Mouse (Mus musculus) ES-Bruce4 (cell line): ENCODE data around the gene Stox2. TPM values are rescaled to one million over a fixed set of nuclear protein-coding genes. Genes with fewer than 3 reads are reported as not detected.

Experiments
- H3K27ac ChIP-seq: 2 replicates; pipeline ENCODE4 v1.5.1; 2012; ENCODE audit warnings: low read length, inconsistent platforms; ENCODE audit not compliant: insufficient read depth
- H3K27me3 ChIP-seq: 2 replicates; pipeline ENCODE4 v1.6.1; 2012; ENCODE audit warnings: mild to moderate bottlenecking, low read length, inconsistent platforms; ENCODE audit not compliant: control insufficient read depth, poor library complexity, insufficient read depth, severe bottlenecking
- H3K36me3 ChIP-seq: 2 replicates; pipeline ENCODE4 v1.6.1; 2012; ENCODE audit warnings: inconsistent platforms, mild to moderate bottlenecking, low read length, moderate library complexity; ENCODE audit not compliant: control insufficient read depth, poor library complexity, insufficient read depth, severe bottlenecking
- H3K4me1 ChIP-seq: one replicate; pipeline ENCODE4 v1.8.1; 2011; ENCODE audit warnings: low read length; ENCODE audit not compliant: control insufficient read depth, insufficient read depth
- H3K4me3 ChIP-seq: 2 replicates; pipeline ENCODE4 v1.5.1; 2011; ENCODE audit warnings: low read depth, mild to moderate bottlenecking, low read length
- H3K9ac ChIP-seq: 2 replicates; pipeline ENCODE4 v1.6.1; 2012; ENCODE audit warnings: low read depth, mild to moderate bottlenecking, inconsistent platforms; ENCODE audit not compliant: poor library complexity, severe bottlenecking
- H3K9me3 ChIP-seq: replicated peaks from 2 replicates; pipeline ENCODE4 v1.6.1; 2012; ENCODE audit warnings: mild to moderate bottlenecking, low read length, inconsistent platforms; ENCODE audit not compliant: control insufficient read depth, poor library complexity, insufficient read depth, severe bottlenecking
- CTCF ChIP-seq: IDR thresholded peaks from one replicate; pipeline ENCODE4 v1.8.1; 2011; ENCODE audit warnings: low read depth, low read length
- EP300 ChIP-seq: IDR thresholded peaks from 2 replicates; pipeline ENCODE4 v1.6.1; 2011; ENCODE audit warnings: low read depth, low read length; ENCODE audit not compliant: insufficient read depth
- POLR2A ChIP-seq: IDR thresholded peaks from one replicate; pipeline ENCODE4 v1.8.1; 2011; ENCODE audit warnings: low read length; ENCODE audit not compliant: insufficient read depth
- polyA plus RNA-seq: library from polyadenylated mRNA; stranded (reverse); fragments of >200 nt; gene quantifications from 2 replicates; pipeline ENCODE4 v1.2.4, GENCODE M21; 2011; ENCODE audit warnings: low read depth; ENCODE audit not compliant: missing spikeins, insufficient read depth, insufficient read length

Stox2 gene
- polyA plus RNA-seq, 1 experiment: 5.1 TPM

- H3K27ac ChIP-seq: no peak overlapping the region
- H3K4me1 ChIP-seq: no peaks in the 10 kb centered on the region
Measured at GRCm38 (mm10) chr8:47260751-47261474, 185.2 kb downstream of the Stox2 start.

GRCm38 (mm10) chr8:47250832-47251231 is 195.3 kb downstream of the Stox2 start:
- Histone ChIP-seq H3K9me3 (no peaks in the 10 kb centered on the region), H3K9ac (no peak overlapping the region), H3K27me3 (no peaks in the 10 kb centered on the region), H3K4me3 (no peak overlapping the region), H3K27ac (no peak overlapping the region), H3K4me1 (no peaks in the 10 kb centered on the region), H3K36me3 (no peaks in the 10 kb centered on the region)
- no peak for TF ChIP-seq POLR2A
- no peak for TF ChIP-seq EP300

More at GRCm38 (mm10) chr8:47260751-47261474, 185.2 kb downstream of the Stox2 start:
- TF ChIP-seq POLR2A: no peak
- TF ChIP-seq CTCF: no peak
- TF ChIP-seq EP300: no peak
- Histone ChIP-seq H3K9ac (no peak overlapping the region), H3K36me3 (no peaks in the 10 kb centered on the region), H3K27me3 (no peaks in the 10 kb centered on the region), H3K4me3 (no peak overlapping the region), H3K9me3 (no peaks in the 10 kb centered on the region)

DNA sequence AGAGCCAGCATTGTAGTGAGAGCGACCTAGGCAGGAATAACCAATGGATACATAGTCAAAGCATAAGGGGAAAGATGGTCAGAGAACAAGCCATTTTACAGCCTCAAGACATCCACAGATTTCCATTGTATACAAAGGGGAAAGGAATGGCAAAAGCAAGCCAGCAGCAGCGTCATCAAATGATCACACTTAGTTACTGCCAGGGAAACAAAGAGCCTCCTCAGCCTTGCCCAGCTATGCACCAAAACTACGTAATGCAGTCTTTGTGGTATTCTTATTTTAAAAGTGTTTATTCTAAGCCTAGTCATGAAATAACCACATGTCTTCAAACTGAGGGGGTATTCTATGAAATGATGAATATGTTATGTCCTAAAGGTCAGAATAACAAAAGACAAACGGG is 201.0 kb downstream of the Stox2 start:
- TF ChIP-seq POLR2A (no peak), CTCF (no peak), EP300 (no peak)

DNA sequence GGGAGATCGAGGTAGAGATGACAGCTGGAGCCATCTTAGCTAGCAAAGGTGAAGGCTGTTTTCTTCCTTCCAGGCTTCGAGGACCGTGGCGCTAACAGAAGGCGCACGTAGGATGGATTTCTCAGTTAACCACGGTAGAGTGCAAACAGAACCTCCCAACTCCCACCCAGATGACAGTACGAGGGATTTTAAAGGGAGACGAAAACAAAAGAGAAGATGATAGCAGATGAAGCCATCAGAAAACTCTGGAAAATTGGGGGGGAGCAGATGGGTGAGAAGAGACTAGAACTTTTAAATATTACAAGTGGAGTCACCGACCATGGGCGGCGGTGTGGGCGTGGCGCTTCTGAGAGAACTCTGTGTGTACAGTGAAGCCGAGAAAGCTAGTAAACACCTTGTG is 202.0 kb downstream of the Stox2 start:
- Histone ChIP-seq H3K36me3 (no peaks in the 10 kb centered on the region), H3K9me3 (no peaks in the 10 kb centered on the region), H3K27me3 (no peaks in the 10 kb centered on the region), H3K4me1 (no peaks in the 10 kb centered on the region), H3K4me3 (no peak overlapping the region), H3K9ac (no peak overlapping the region), H3K27ac (no peak overlapping the region)
- no peak for TF ChIP-seq EP300
- TF ChIP-seq POLR2A: no peak
- TF ChIP-seq CTCF: no peak

More for the DNA sequence above, 201.0 kb downstream of the Stox2 start:
- Histone ChIP-seq H3K36me3 (no peaks in the 10 kb centered on the region), H3K9me3 (no peaks in the 10 kb centered on the region), H3K9ac (no peak overlapping the region), H3K27ac (no peak overlapping the region), H3K27me3 (no peaks in the 10 kb centered on the region), H3K4me3 (no peak overlapping the region), H3K4me1 (no peaks in the 10 kb centered on the region)

DNA sequence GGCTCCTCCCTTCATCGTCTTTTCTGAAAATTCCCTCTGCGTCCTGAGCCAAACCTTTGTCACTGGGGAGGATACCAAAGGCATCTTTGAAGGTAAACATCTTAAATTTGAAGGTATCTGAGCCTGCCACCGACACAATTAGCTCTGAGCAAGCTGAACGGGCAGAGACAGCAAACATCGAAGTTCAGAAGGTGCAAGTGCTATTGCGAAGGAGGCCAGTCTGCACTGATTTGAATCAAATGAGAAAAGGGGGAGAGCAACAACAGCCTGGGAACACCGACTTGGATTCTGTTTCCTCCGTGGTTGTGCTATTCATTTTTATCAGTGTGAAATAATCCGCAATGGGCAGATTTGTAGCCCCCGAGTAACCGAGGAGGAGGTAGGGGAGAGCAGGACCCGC is 202.5 kb downstream of the Stox2 start:
- Histone ChIP-seq H3K27ac (no peak overlapping the region), H3K4me1 (no peaks in the 10 kb centered on the region), H3K9ac (no peak overlapping the region), H3K4me3 (no peak overlapping the region), H3K36me3 (no peaks in the 10 kb centered on the region), H3K9me3 (no peaks in the 10 kb centered on the region), H3K27me3 (no peaks in the 10 kb centered on the region)
- no peak for TF ChIP-seq CTCF
- TF ChIP-seq EP300: no peak
- TF ChIP-seq POLR2A: no peak

- no peaks in the 10 kb centered on the region for H3K36me3 ChIP-seq
- H3K4me3 ChIP-seq: no peak overlapping the region
- H3K9ac ChIP-seq: no peak overlapping the region
- no peaks in the 10 kb centered on the region for H3K27me3 ChIP-seq
- no peak overlapping the region for H3K27ac ChIP-seq
- no peaks in the 10 kb centered on the region for H3K4me1 ChIP-seq
- no peaks in the 10 kb centered on the region for H3K9me3 ChIP-seq
- TF ChIP-seq EP300 (no peak), POLR2A (no peak), CTCF (no peak)
Measured at GRCm38 (mm10) chr8:47243016-47243630, 203.0 kb downstream of the Stox2 start.
